Mouse (Mus musculus): ENCODE measurements around the gene Slc5a10. TPM values are rescaled to one million over a fixed set of nuclear protein-coding genes. Genes with fewer than 3 reads are reported as not detected.

The Slc5a10 gene
- polyA plus RNA-seq, 1 experiment: not detected

GRCm38 (mm10) chr11:61660806-61661392 lies 59.7 kb downstream of the Slc5a10 start:
- Histone ChIP-seq H3K27ac (ENCODE audit: insufficient read depth, low read depth, low read length) (no peak overlapping the region), H3K4me1 (ENCODE audit: control insufficient read depth, insufficient read depth, insufficient read length, low read length) (peaks cover 3% of the 10 kb centered on the region), H3K27me3 (ENCODE audit: control insufficient read depth, insufficient read depth, low read length) (no peaks in the 10 kb centered on the region), H3K4me3 (ENCODE audit: low read depth, low read length) (no peak overlapping the region), H3K36me3 (ENCODE audit: control insufficient read depth, insufficient read depth, low read length) (no peaks in the 10 kb centered on the region)
- 68% methylated on average over 7 of the region's 7 CpGs for WGBS
- TF ChIP-seq POLR2A (IDR thresholded peaks at IDR 0.05; ENCODE audit: low read depth, low read length): no peak
- no peak for TF ChIP-seq CTCF (IDR thresholded peaks at IDR 0.05; ENCODE audit: extremely low read depth, insufficient read length, insufficient replicate concordance, low read depth, low read length)

GRCm38 (mm10) chr11:61660001-61660400 lies 60.6 kb downstream of the Slc5a10 start:
- H3K4me1 ChIP-seq (ENCODE audit: control insufficient read depth, insufficient read depth, insufficient read length, low read length): peaks cover 3% of the 10 kb centered on the region
- 81% methylated on average over 8 of the region's 8 CpGs for WGBS
- H3K27ac ChIP-seq (ENCODE audit: insufficient read depth, low read depth, low read length): no peak overlapping the region
- TF ChIP-seq POLR2A (IDR thresholded peaks at IDR 0.05; ENCODE audit: low read depth, low read length): no peak
- no peak for TF ChIP-seq CTCF (IDR thresholded peaks at IDR 0.05; ENCODE audit: extremely low read depth, insufficient read length, insufficient replicate concordance, low read depth, low read length)
- no peaks in the 10 kb centered on the region for H3K27me3 ChIP-seq (ENCODE audit: control insufficient read depth, insufficient read depth, low read length)
- no peaks in the 10 kb centered on the region for H3K36me3 ChIP-seq (ENCODE audit: control insufficient read depth, insufficient read depth, low read length)
- no peak overlapping the region for H3K4me3 ChIP-seq (ENCODE audit: low read depth, low read length)

- Histone ChIP-seq H3K27me3 (ENCODE audit: control insufficient read depth, insufficient read depth, low read length) (no peaks in the 10 kb centered on the region), H3K4me3 (ENCODE audit: low read depth, low read length) (no peak overlapping the region), H3K36me3 (ENCODE audit: control insufficient read depth, insufficient read depth, low read length) (no peaks in the 10 kb centered on the region), H3K27ac (ENCODE audit: insufficient read depth, low read depth, low read length) (no peak overlapping the region), H3K4me1 (ENCODE audit: control insufficient read depth, insufficient read depth, insufficient read length, low read length) (peaks cover 3% of the 10 kb centered on the region)
- WGBS: 93% methylated on average over 4 of the region's 4 CpGs
- TF ChIP-seq CTCF (IDR thresholded peaks at IDR 0.05; ENCODE audit: extremely low read depth, insufficient read length, insufficient replicate concordance, low read depth, low read length) (no peak), POLR2A (IDR thresholded peaks at IDR 0.05; ENCODE audit: low read depth, low read length) (no peak)
Observed at GRCm38 (mm10) chr11:61659011-61659858, 61.4 kb downstream of the Slc5a10 start.

- Histone ChIP-seq H3K36me3 (ENCODE audit: control insufficient read depth, insufficient read depth, low read length) (no peaks in the 10 kb centered on the region), H3K27ac (ENCODE audit: insufficient read depth, low read depth, low read length) (no peak overlapping the region), H3K27me3 (ENCODE audit: control insufficient read depth, insufficient read depth, low read length) (no peaks in the 10 kb centered on the region), H3K4me3 (ENCODE audit: low read depth, low read length) (no peak overlapping the region), H3K4me1 (ENCODE audit: control insufficient read depth, insufficient read depth, insufficient read length, low read length) (peaks cover 3% of the 10 kb centered on the region)
- no peak for TF ChIP-seq POLR2A (IDR thresholded peaks at IDR 0.05; ENCODE audit: low read depth, low read length)
- no peak for TF ChIP-seq CTCF (IDR thresholded peaks at IDR 0.05; ENCODE audit: extremely low read depth, insufficient read length, insufficient replicate concordance, low read depth, low read length)
- 93% methylated on average over 3 of the region's 3 CpGs for WGBS
Observed at GRCm38 (mm10) chr11:61658360-61658922, 62.2 kb downstream of the Slc5a10 start.

GRCm38 (mm10) chr11:61657432-61657831 lies 63.2 kb downstream of the Slc5a10 start:
- H3K4me3 ChIP-seq (ENCODE audit: low read depth, low read length): no peak overlapping the region
- H3K27me3 ChIP-seq (ENCODE audit: control insufficient read depth, insufficient read depth, low read length): no peaks in the 10 kb centered on the region
- TF ChIP-seq POLR2A (IDR thresholded peaks at IDR 0.05; ENCODE audit: low read depth, low read length): no peak
- no peak for TF ChIP-seq CTCF (IDR thresholded peaks at IDR 0.05; ENCODE audit: extremely low read depth, insufficient read length, insufficient replicate concordance, low read depth, low read length)
- H3K4me1 ChIP-seq (ENCODE audit: control insufficient read depth, insufficient read depth, insufficient read length, low read length): peaks cover 2% of the 10 kb centered on the region
- 76% methylated on average over 2 of the region's 2 CpGs for WGBS
- H3K27ac ChIP-seq (ENCODE audit: insufficient read depth, low read depth, low read length): no peak overlapping the region
- no peaks in the 10 kb centered on the region for H3K36me3 ChIP-seq (ENCODE audit: control insufficient read depth, insufficient read depth, low read length)

GRCm38 (mm10) chr11:61656148-61656850 lies 64.3 kb downstream of the Slc5a10 start:
- no peak for TF ChIP-seq CTCF (IDR thresholded peaks at IDR 0.05; ENCODE audit: extremely low read depth, insufficient read length, insufficient replicate concordance, low read depth, low read length)
- no peak for TF ChIP-seq POLR2A (IDR thresholded peaks at IDR 0.05; ENCODE audit: low read depth, low read length)
- no peaks in the 10 kb centered on the region; the same call in none of the 2 replicates for H3K4me1 ChIP-seq (ENCODE audit: control insufficient read depth, insufficient read depth, insufficient read length, low read length)
- no peaks in the 10 kb centered on the region for H3K36me3 ChIP-seq (ENCODE audit: control insufficient read depth, insufficient read depth, low read length)

More at GRCm38 (mm10) chr11:61656148-61656850, 64.3 kb downstream of the Slc5a10 start:
- Histone ChIP-seq H3K4me3 (ENCODE audit: low read depth, low read length) (no peak overlapping the region), H3K27me3 (ENCODE audit: control insufficient read depth, insufficient read depth, low read length) (no peaks in the 10 kb centered on the region), H3K27ac (ENCODE audit: insufficient read depth, low read depth, low read length) (no peak overlapping the region)
- 45% methylated on average over 6 of the region's 6 CpGs for WGBS

Measured in small intestine, adult 2 months (tissue).